Mouse (Mus musculus): ENCODE data around the gene Pgf.

GRCm38 (mm10) chr12:85158801-85159200 is 18.8 kb downstream of the Pgf start:
- TF ChIP-seq CEBPB (IDR thresholded peaks at IDR 0.05; ENCODE audit: low read depth), result no peak
- TF ChIP-seq MAX (IDR thresholded peaks at IDR 0.05), result no peak
- TF ChIP-seq CTCF (IDR thresholded peaks at IDR 0.05; ENCODE audit: control insufficient read depth, insufficient read depth, insufficient read length), result no peak

Data from C2C12 (cell line).